Mouse (Mus musculus): Measurements from ENCODE around the gene Ffar4. TPM values are rescaled to one million over a fixed set of nuclear protein-coding genes. Genes with fewer than 3 reads are reported as not detected.
A peak's percentile ranks its signal among the peaks of the same experiment; 100 is the strongest.

Gene Ffar4
- polyA plus RNA-seq, 1 experiment = not detected

GRCm38 (mm10) chr19:38081361-38081760 is 15.5 kb upstream of the Ffar4 start:
- TF ChIP-seq CEBPB (IDR thresholded peaks at IDR 0.05; ENCODE audit: insufficient read depth, poor library complexity, severe bottlenecking) (no peak), REST (IDR thresholded peaks at IDR 0.05; ENCODE audit: insufficient read depth, insufficient read length) (no peak), TCF3 (IDR thresholded peaks at IDR 0.05; ENCODE audit: insufficient read length, low read depth) (no peak), MYOG (IDR thresholded peaks at IDR 0.05; ENCODE audit: control insufficient read depth in 1 of 3, insufficient read depth in 1 of 3, insufficient read length in 2 of 3, low read depth in 2 of 3) (no peak), MAX (IDR thresholded peaks at IDR 0.05; ENCODE audit: low read depth) (no peak), TCF12 (IDR thresholded peaks at IDR 0.05; ENCODE audit: insufficient read depth, poor library complexity, severe bottlenecking) (no peak), E2F4 (IDR thresholded peaks at IDR 0.05; ENCODE audit: insufficient read depth) (no peak), POLR2A (IDR thresholded peaks at IDR 0.05; ENCODE audit: insufficient read length, low read depth) (no peak), POLR2AphosphoS2 (IDR thresholded peaks at IDR 0.05; ENCODE audit: insufficient read length, low read depth) (no peak), USF1 (IDR thresholded peaks at IDR 0.05; ENCODE audit: low read depth) (no peak), MYOD1 (IDR thresholded peaks at IDR 0.05; ENCODE audit: control insufficient read depth in 1 of 3, insufficient read length in 2 of 3, low read depth in 2 of 3) (no peak), SRF (IDR thresholded peaks at IDR 0.05; ENCODE audit: control insufficient read depth, insufficient read length, low read depth) (no peak)
- H3K27me3 ChIP-seq (ENCODE audit: control insufficient read depth, insufficient read depth, insufficient read length) = peaks cover 8% of the 10 kb centered on the region

GRCm38 (mm10) chr19:38082931-38083525 is 13.8 kb upstream of the Ffar4 start:
- Histone ChIP-seq H3K79me2 (ENCODE audit: control insufficient read depth, insufficient read depth) (no peaks in the 10 kb centered on the region), H3ac (ENCODE audit: control insufficient read depth, insufficient read length) (no peak overlapping the region), H3K4me2 (ENCODE audit: low read depth) (no peak overlapping the region), H3K4me3 (no peak overlapping the region), H3K36me3 (ENCODE audit: control insufficient read depth, insufficient read depth) (no peaks in the 10 kb centered on the region), H3K27me3 (ENCODE audit: control insufficient read depth, insufficient read depth, insufficient read length) (peaks cover 8% of the 10 kb centered on the region)
- TF ChIP-seq POLR2AphosphoS2 (IDR thresholded peaks at IDR 0.05; ENCODE audit: insufficient read length, low read depth) (no peak), SRF (IDR thresholded peaks at IDR 0.05; ENCODE audit: control insufficient read depth, insufficient read length, low read depth) (no peak), REST (IDR thresholded peaks at IDR 0.05; ENCODE audit: insufficient read depth, insufficient read length) (no peak), CEBPB (IDR thresholded peaks at IDR 0.05; ENCODE audit: insufficient read depth, poor library complexity, severe bottlenecking) (no peak), USF1 (IDR thresholded peaks at IDR 0.05; ENCODE audit: low read depth) (no peak), TCF3 (IDR thresholded peaks at IDR 0.05; ENCODE audit: insufficient read length, low read depth) (no peak), E2F4 (IDR thresholded peaks at IDR 0.05; ENCODE audit: insufficient read depth) (no peak), MYOD1 (IDR thresholded peaks at IDR 0.05; ENCODE audit: control insufficient read depth in 1 of 3, insufficient read length in 2 of 3, low read depth in 2 of 3) (no peak), MAX (IDR thresholded peaks at IDR 0.05; ENCODE audit: low read depth) (no peak), TCF12 (IDR thresholded peaks at IDR 0.05; ENCODE audit: insufficient read depth, poor library complexity, severe bottlenecking) (no peak), MYOG (IDR thresholded peaks at IDR 0.05; ENCODE audit: control insufficient read depth in 1 of 3, insufficient read depth in 1 of 3, insufficient read length in 2 of 3, low read depth in 2 of 3) (no peak), POLR2A (IDR thresholded peaks at IDR 0.05; ENCODE audit: insufficient read length, low read depth) (no peak)

More at GRCm38 (mm10) chr19:38081361-38081760, 15.5 kb upstream of the Ffar4 start:
- H3K4me3 ChIP-seq = no peak overlapping the region
- H3K4me2 ChIP-seq (ENCODE audit: low read depth) = no peak overlapping the region
- H3K36me3 ChIP-seq (ENCODE audit: control insufficient read depth, insufficient read depth) = no peaks in the 10 kb centered on the region
- no peaks in the 10 kb centered on the region for H3K79me2 ChIP-seq (ENCODE audit: control insufficient read depth, insufficient read depth)
- H3ac ChIP-seq (ENCODE audit: control insufficient read depth, insufficient read length) = no peak overlapping the region

DNA sequence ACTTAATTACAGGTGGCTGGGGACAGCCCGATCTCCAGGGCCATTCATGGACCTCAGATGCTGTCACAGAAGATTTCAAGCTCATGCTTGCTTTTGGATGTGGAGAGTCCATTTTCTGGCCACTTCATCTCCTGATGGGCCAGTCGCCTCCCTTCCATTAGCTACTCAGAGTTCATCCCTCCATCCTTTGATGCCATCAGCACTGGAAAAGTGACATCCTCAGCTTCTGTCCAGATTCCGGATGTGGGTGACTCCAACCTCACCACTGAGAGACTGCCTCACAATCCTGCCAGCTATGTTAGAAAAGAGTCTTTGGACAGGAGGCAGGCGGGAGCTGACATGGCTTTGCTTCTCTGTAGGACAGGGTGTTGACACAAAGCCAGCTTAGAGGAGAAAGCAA is 11.0 kb upstream of the Ffar4 start:
- no peak overlapping the region for H3K4me2 ChIP-seq (ENCODE audit: low read depth)
- peaks cover 8% of the 10 kb centered on the region for H3K27me3 ChIP-seq (ENCODE audit: control insufficient read depth, insufficient read depth, insufficient read length)
- TF ChIP-seq REST (IDR thresholded peaks at IDR 0.05; ENCODE audit: insufficient read depth, insufficient read length) (no peak), TCF12 (IDR thresholded peaks at IDR 0.05; ENCODE audit: insufficient read depth, poor library complexity, severe bottlenecking) (no peak)
- no peaks in the 10 kb centered on the region for H3K79me2 ChIP-seq (ENCODE audit: control insufficient read depth, insufficient read depth)
- no peak overlapping the region for H3K4me3 ChIP-seq
- no peaks in the 10 kb centered on the region for H3K36me3 ChIP-seq (ENCODE audit: control insufficient read depth, insufficient read depth)
- H3ac ChIP-seq (ENCODE audit: control insufficient read depth, insufficient read length) = no peak overlapping the region

DNA sequence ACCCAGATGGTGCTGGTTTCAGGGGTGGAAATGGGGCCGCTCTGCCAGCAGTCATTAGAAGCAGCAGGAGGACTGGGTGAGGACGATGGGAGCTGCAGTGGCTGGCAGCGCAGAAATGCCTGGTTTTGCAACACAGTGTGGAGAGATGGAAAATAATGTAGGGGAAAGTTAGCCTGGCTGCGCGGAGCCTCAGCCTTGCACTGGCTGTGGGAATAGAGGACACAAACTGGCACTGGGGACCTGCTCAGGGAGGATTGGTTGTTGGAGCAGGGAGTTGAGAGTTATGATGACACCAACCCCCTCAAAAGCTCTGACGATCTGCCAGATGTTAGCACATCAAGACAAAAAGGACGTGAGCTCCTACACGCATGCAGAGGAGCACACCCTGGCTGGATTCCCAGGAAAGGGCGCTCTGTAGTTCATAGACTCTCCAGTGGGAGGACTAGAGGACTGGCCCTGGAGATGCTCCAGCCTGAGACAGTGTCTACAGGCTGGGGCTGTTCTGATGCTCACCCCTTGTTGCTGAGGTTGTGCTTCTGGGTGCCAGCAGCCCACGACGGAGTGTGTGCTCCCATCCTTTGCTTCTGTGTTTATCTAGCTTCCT is 9.8 kb upstream of the Ffar4 start:
- TF ChIP-seq MAX (IDR thresholded peaks at IDR 0.05; ENCODE audit: low read depth) (no peak), MYOG (IDR thresholded peaks at IDR 0.05; ENCODE audit: control insufficient read depth in 1 of 3, insufficient read depth in 1 of 3, insufficient read length in 2 of 3, low read depth in 2 of 3) (no peak), SRF (IDR thresholded peaks at IDR 0.05; ENCODE audit: control insufficient read depth, insufficient read length, low read depth) (no peak), TCF3 (IDR thresholded peaks at IDR 0.05; ENCODE audit: insufficient read length, low read depth) (no peak), E2F4 (IDR thresholded peaks at IDR 0.05; ENCODE audit: insufficient read depth) (no peak), CEBPB (IDR thresholded peaks at IDR 0.05; ENCODE audit: insufficient read depth, poor library complexity, severe bottlenecking) (no peak), POLR2AphosphoS2 (IDR thresholded peaks at IDR 0.05; ENCODE audit: insufficient read length, low read depth) (no peak), USF1 (IDR thresholded peaks at IDR 0.05; ENCODE audit: low read depth) (no peak), TCF12 (IDR thresholded peaks at IDR 0.05; ENCODE audit: insufficient read depth, poor library complexity, severe bottlenecking) (no peak), REST (IDR thresholded peaks at IDR 0.05; ENCODE audit: insufficient read depth, insufficient read length) (no peak), MYOD1 (IDR thresholded peaks at IDR 0.05; ENCODE audit: control insufficient read depth in 1 of 3, insufficient read length in 2 of 3, low read depth in 2 of 3) (no peak), POLR2A (IDR thresholded peaks at IDR 0.05; ENCODE audit: insufficient read length, low read depth) (no peak)
- no peaks in the 10 kb centered on the region for H3K79me2 ChIP-seq (ENCODE audit: control insufficient read depth, insufficient read depth)
- H3K4me3 ChIP-seq = no peak overlapping the region
- H3ac ChIP-seq (ENCODE audit: control insufficient read depth, insufficient read length) = no peak overlapping the region
- peaks cover 8% of the 10 kb centered on the region for H3K27me3 ChIP-seq (ENCODE audit: control insufficient read depth, insufficient read depth, insufficient read length)
- H3K36me3 ChIP-seq (ENCODE audit: control insufficient read depth, insufficient read depth) = no peaks in the 10 kb centered on the region
- H3K4me2 ChIP-seq (ENCODE audit: low read depth) = peak overlapping the region; percentile 19
